Mouse (Mus musculus): ENCODE measurements around the gene Olfr1278. TPM values are rescaled to one million over a fixed set of nuclear protein-coding genes. Genes with fewer than 3 reads are reported as not detected.

Gene Olfr1278
- total RNA-seq (2023), result not detected

GRCm38 (mm10) chr2:111289836-111290235 is at the start of gene Olfr1278:
Gene Olfr1278 (plus strand): TSS chr2:111290136.

GRCm38 (mm10) chr2:111254216-111254615 is 35.7 kb upstream of the Olfr1278 start, which contains the start of gene Olfr1276:
Gene Olfr1276 (plus strand): TSS chr2:111254516.

GRCm38 (mm10) chr2:111274006-111274405 is 15.9 kb upstream of the Olfr1278 start, which contains the start of gene Olfr1277:
Gene Olfr1277 (minus strand): TSS chr2:111274106.

GRCm38 (mm10) chr2:111300374-111300773 is 10.4 kb downstream of the Olfr1278 start, which contains the start of gene Olfr1279:
Gene Olfr1279 (plus strand): TSS chr2:111300635.

GRCm38 (mm10) chr2:111313717-111314116 is 23.8 kb downstream of the Olfr1278 start, which contains the start of gene Olfr1280:
Gene Olfr1280 (plus strand): TSS chr2:111314017.

GRCm38 (mm10) chr2:111326220-111326619 is 36.3 kb downstream of the Olfr1278 start, which contains the start of gene Olfr1281:
Gene Olfr1281 (plus strand): TSS chr2:111326520.

GRCm38 (mm10) chr2:111335976-111336375 is 46.0 kb downstream of the Olfr1278 start, which contains the start of gene Olfr1282:
Gene Olfr1282 (minus strand): TSS chr2:111336076.

Other genes with a start within 250 kb of the Olfr1278 start
- not detected for gene Gm13941, start 184.2 kb upstream of the Olfr1278 start, total RNA-seq (2023)
- gene Gm15130, start 137.2 kb upstream of the Olfr1278 start, total RNA-seq (2023), result not detected
- not detected for gene 4930430A15Rik, start 60.5 kb upstream of the Olfr1278 start, total RNA-seq (2023)
- gene Olfr1275, start 54.9 kb upstream of the Olfr1278 start, total RNA-seq (2023), result not detected
- gene Olfr1276, start 35.6 kb upstream of the Olfr1278 start, total RNA-seq (2023), result not detected
- not detected for gene Olfr1277, start 16.0 kb upstream of the Olfr1278 start, total RNA-seq (2023)
- not detected for gene Olfr1279, start 10.5 kb downstream of the Olfr1278 start, total RNA-seq (2023)
- not detected for gene Olfr1280, start 23.9 kb downstream of the Olfr1278 start, total RNA-seq (2023)
- gene Olfr1281, start 36.4 kb downstream of the Olfr1278 start, total RNA-seq (2023), result not detected
- gene Olfr1282, start 45.9 kb downstream of the Olfr1278 start, total RNA-seq (2023), result not detected
- not detected for gene Olfr1283, start 76.7 kb downstream of the Olfr1278 start, total RNA-seq (2023)
- gene Olfr1284, start 85.4 kb downstream of the Olfr1278 start, total RNA-seq (2023), result not detected
- not detected for gene Olfr1286, start 133.0 kb downstream of the Olfr1278 start, total RNA-seq (2023)
- gene Olfr1287, start 159.0 kb downstream of the Olfr1278 start, total RNA-seq (2023), result not detected
- not detected for gene Olfr1288, start 184.0 kb downstream of the Olfr1278 start, total RNA-seq (2023)
- not detected for gene Olfr1289, start 190.7 kb downstream of the Olfr1278 start, total RNA-seq (2023)
- gene Olfr1290, start 203.7 kb downstream of the Olfr1278 start, total RNA-seq (2023), result not detected
- not detected for gene Olfr1291-ps1, start 207.0 kb downstream of the Olfr1278 start, total RNA-seq (2023)
- gene Olfr1293-ps, start 235.1 kb downstream of the Olfr1278 start, total RNA-seq (2023), result not detected